Mouse (Mus musculus) forebrain, embryonic 13.5 days (tissue): Measurements from ENCODE around the gene Cdkn1b. TPM values are rescaled to one million over a fixed set of nuclear protein-coding genes. Genes with fewer than 3 reads are reported as not detected.

ENCODE experiments used
- ATAC-seq: fragments of 200-750 bp; cut with Nextera tagmentation; 2 replicates; pipeline ENCODE4 v1.8.0; 2017
- H3K27ac ChIP-seq: fragments of 300-500 bp; sonication (generic); 2 replicates; pipeline ENCODE4 v1.5.1; 2015; ENCODE audit warnings: inconsistent platforms, mild to moderate bottlenecking, moderate library complexity
- H3K27me3 ChIP-seq: fragments of 300-500 bp; sonication (generic); 2 replicates; pipeline ENCODE4 v1.6.1; 2015; ENCODE audit warnings: mild to moderate bottlenecking, inconsistent platforms
- H3K36me3 ChIP-seq: fragments of 300-500 bp; sonication (generic); 2 replicates; pipeline ENCODE4 v1.6.1; 2015; ENCODE audit warnings: mild to moderate bottlenecking, inconsistent platforms; ENCODE audit not compliant: poor library complexity, severe bottlenecking
- H3K4me1 ChIP-seq: fragments of 300-500 bp; sonication (generic); 2 replicates; pipeline ENCODE4 v1.6.1; 2015; ENCODE audit warnings: inconsistent platforms
- H3K4me2 ChIP-seq: fragments of 300-500 bp; sonication (generic); 2 replicates; pipeline ENCODE4 v1.6.1; 2015; ENCODE audit warnings: inconsistent platforms, mild to moderate bottlenecking, moderate library complexity
- H3K4me3 ChIP-seq: fragments of 300-500 bp; sonication (generic); 2 replicates; pipeline ENCODE4 v1.5.1; 2015; ENCODE audit warnings: mild to moderate bottlenecking, inconsistent platforms
- H3K9ac ChIP-seq: fragments of 300-500 bp; sonication (generic); 2 replicates; pipeline ENCODE4 v1.6.1; 2015; ENCODE audit warnings: mild to moderate bottlenecking, inconsistent platforms
- H3K9me3 ChIP-seq: fragments of 300-500 bp; sonication (generic); replicated peaks from 2 replicates; pipeline ENCODE4 v1.6.1; 2016; ENCODE audit warnings: inconsistent platforms
- WGBS: fragments of 180-500 bp; shearing (Covaris S2); methylation state at CpG from one replicate; pipeline ENCODE4 v1.1.7; 2015; 5-methylcytosine and 5-hydroxymethylcytosine counted together
- polyA plus RNA-seq: library from polyadenylated mRNA; unstranded; fragments of >200 nt; fragmentation: Nextera tagmentation; extraction: Ambion mirVana; gene quantifications from 2 replicates; pipeline ENCODE4 v1.2.1, GENCODE M21; 2015

Gene Cdkn1b
- polyA plus RNA-seq, 1 experiment from 2014 or later: 58.5 TPM

- no peaks in the 10 kb centered on the region for H3K9me3 ChIP-seq
- WGBS: 72% methylated on average over 1 of the region's 1 CpGs
Measured at GRCm38 (mm10) chr6:134905811-134906210, 14.4 kb upstream of the Cdkn1b start.

GRCm38 (mm10) chr6:134914523-134914922 lies 5.7 kb upstream of the Cdkn1b start:
- 92% methylated on average over 5 of the region's 5 CpGs for WGBS
- H3K4me1 ChIP-seq: peaks cover 20% of the 10 kb centered on the region
- no peak for ATAC-seq

More at GRCm38 (mm10) chr6:134905811-134906210, 14.4 kb upstream of the Cdkn1b start:
- no peak for ATAC-seq
- Histone ChIP-seq H3K36me3 (no peaks in the 10 kb centered on the region), H3K4me1 (no peaks in the 10 kb centered on the region), H3K27ac (no peak overlapping the region), H3K9ac (no peak overlapping the region), H3K4me3 (no peak overlapping the region), H3K4me2 (no peak overlapping the region), H3K27me3 (no peaks in the 10 kb centered on the region)

DNA sequence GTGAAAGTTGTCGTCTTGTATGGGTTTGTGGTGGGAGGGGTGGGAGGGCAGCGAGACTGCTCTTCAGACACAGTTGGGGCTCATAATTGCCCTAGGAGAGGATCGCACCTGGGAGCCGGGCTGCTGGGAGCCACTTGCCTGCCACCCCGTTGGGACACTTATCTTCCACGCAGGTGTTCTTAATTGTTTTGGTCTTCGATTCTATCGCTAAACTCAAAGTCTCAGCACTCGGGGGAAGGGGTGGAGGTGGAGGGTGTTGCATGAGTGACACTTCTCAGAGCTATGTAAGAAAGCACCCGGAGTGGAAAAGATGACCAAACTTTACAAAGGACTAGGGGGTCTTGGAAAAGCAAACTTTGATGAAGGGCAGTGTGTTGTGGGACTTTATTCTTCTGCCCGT lies 3.6 kb upstream of the Cdkn1b start:
- Histone ChIP-seq H3K27me3 (no peaks in the 10 kb centered on the region), H3K9ac (peak overlapping the region; percentile 60), H3K4me3 (peak overlapping the region; percentile 39), H3K9me3 (no peaks in the 10 kb centered on the region), H3K4me1 (peaks cover 23% of the 10 kb centered on the region), H3K36me3 (no peaks in the 10 kb centered on the region), H3K27ac (no peak overlapping the region), H3K4me2 (peak overlapping the region; percentile 66)
- WGBS: 0% methylated on average over 11 of the region's 11 CpGs
- no peak for ATAC-seq

More at GRCm38 (mm10) chr6:134914523-134914922, 5.7 kb upstream of the Cdkn1b start:
- Histone ChIP-seq H3K9ac (no peak overlapping the region), H3K27me3 (no peaks in the 10 kb centered on the region), H3K4me3 (no peak overlapping the region), H3K36me3 (no peaks in the 10 kb centered on the region), H3K27ac (no peak overlapping the region), H3K4me2 (no peak overlapping the region), H3K9me3 (no peaks in the 10 kb centered on the region)

- peak overlapping the region; percentile 39 for H3K4me3 ChIP-seq
- peak overlapping the region; percentile 66 for H3K4me2 ChIP-seq
- 1% methylated on average over 11 of the region's 11 CpGs for WGBS
- no peaks in the 10 kb centered on the region for H3K27me3 ChIP-seq
- H3K27ac ChIP-seq: no peak overlapping the region
- H3K4me1 ChIP-seq: peaks cover 27% of the 10 kb centered on the region
- no peaks in the 10 kb centered on the region for H3K9me3 ChIP-seq
- peaks cover 2% of the 10 kb centered on the region; the same call in 1 of the 2 replicates for H3K36me3 ChIP-seq
- no peak for ATAC-seq
- peak overlapping the region; percentile 60 for H3K9ac ChIP-seq
Measured at GRCm38 (mm10) chr6:134917087-134917486, 3.1 kb upstream of the Cdkn1b start.

GRCm38 (mm10) chr6:134918769-134919168 lies 1.4 kb upstream of the Cdkn1b start:
- no peaks in the 10 kb centered on the region for H3K9me3 ChIP-seq
- ATAC-seq: no peak
- H3K9ac ChIP-seq: no peak overlapping the region
- H3K27ac ChIP-seq: no peak overlapping the region
- H3K4me1 ChIP-seq: peaks cover 39% of the 10 kb centered on the region
- no peak overlapping the region; the same call in 1 of the 2 replicates for H3K4me3 ChIP-seq
- peak overlapping the region; percentile 85 for H3K4me2 ChIP-seq
- no peaks in the 10 kb centered on the region for H3K27me3 ChIP-seq
- H3K36me3 ChIP-seq: peaks cover 3% of the 10 kb centered on the region; the same call in 1 of the 2 replicates
- WGBS: 91% methylated on average over 10 of the region's 10 CpGs

DNA sequence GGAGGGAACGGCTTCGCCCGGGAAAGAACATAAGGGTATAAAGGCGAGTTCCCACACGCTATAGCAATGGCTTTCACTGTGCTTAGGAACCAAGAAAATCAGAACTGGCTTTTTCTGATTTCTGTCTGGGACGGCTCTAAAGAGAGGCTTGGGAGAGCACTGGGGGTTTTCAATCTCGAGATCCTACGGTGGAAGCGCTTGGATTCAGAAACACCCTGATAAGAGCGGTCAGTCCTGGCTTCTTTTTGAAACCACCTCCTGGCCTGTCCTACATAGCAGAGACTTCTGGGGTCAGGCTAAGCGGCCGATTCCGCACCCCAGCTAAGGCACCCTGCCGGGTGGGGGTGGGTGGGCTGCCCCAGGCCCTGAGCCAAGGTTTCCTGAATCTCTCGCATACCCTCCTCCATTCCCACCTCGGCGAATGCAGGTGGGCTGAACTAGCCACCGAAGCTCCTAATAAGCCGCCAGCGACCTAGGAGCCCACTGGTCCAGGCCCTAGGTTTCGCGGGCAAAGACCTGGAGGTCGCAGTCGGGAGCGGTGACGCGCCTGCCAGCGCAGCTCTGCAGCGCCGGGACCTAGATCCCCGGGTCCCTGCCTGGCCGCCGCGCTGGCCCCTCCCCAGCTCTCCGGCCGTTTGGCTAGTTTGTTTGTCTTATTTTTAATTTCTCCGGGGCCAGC lies 551 bp upstream of the Cdkn1b start:
- peaks cover 6% of the 10 kb centered on the region; the same call in 1 of the 2 replicates for H3K36me3 ChIP-seq
- no peaks in the 10 kb centered on the region for H3K27me3 ChIP-seq
- WGBS: 1% methylated on average over 37 of the region's 37 CpGs
- peak; percentile 65 for ATAC-seq
- H3K4me2 ChIP-seq: peak overlapping the region; percentile 85
- peak overlapping the region; percentile 72 for H3K4me3 ChIP-seq
- peak overlapping the region; percentile 98 for H3K27ac ChIP-seq
- peak overlapping the region; percentile 92 for H3K9ac ChIP-seq
- no peaks in the 10 kb centered on the region for H3K9me3 ChIP-seq
- peaks cover 47% of the 10 kb centered on the region for H3K4me1 ChIP-seq

DNA sequence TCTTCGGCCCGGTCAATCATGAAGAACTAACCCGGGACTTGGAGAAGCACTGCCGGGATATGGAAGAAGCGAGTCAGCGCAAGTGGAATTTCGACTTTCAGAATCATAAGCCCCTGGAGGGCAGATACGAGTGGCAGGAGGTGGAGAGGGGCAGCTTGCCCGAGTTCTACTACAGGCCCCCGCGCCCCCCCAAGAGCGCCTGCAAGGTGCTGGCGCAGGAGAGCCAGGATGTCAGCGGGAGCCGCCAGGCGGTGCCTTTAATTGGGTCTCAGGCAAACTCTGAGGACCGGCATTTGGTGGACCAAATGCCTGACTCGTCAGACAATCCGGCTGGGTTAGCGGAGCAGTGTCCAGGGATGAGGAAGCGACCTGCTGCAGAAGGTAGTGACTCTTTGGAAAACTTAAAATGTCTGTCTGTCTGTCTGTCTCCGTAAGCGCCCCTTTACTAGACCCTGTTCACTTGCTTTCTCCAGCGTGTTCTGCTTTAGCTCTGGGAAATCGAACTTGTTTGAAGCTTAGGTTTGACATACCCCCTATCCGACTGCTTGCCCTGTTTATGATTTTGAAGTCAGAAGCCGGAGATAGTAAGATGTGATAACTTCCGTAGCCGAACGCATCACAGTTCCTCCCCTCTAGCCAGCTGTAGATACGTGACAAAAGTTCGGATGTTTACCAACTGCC lies 953 bp downstream of the Cdkn1b start:
- H3K36me3 ChIP-seq: peaks cover 6% of the 10 kb centered on the region; the same call in 1 of the 2 replicates
- peaks cover 55% of the 10 kb centered on the region for H3K4me1 ChIP-seq
- H3K27ac ChIP-seq: peak overlapping the region; percentile 98
- H3K4me2 ChIP-seq: peak overlapping the region; percentile 85
- 0% methylated on average over 32 of the region's 32 CpGs for WGBS
- H3K9ac ChIP-seq: peak overlapping the region; percentile 92
- H3K9me3 ChIP-seq: no peaks in the 10 kb centered on the region
- H3K4me3 ChIP-seq: peak overlapping the region; percentile 72
- H3K27me3 ChIP-seq: no peaks in the 10 kb centered on the region
- ATAC-seq: no peak

DNA sequence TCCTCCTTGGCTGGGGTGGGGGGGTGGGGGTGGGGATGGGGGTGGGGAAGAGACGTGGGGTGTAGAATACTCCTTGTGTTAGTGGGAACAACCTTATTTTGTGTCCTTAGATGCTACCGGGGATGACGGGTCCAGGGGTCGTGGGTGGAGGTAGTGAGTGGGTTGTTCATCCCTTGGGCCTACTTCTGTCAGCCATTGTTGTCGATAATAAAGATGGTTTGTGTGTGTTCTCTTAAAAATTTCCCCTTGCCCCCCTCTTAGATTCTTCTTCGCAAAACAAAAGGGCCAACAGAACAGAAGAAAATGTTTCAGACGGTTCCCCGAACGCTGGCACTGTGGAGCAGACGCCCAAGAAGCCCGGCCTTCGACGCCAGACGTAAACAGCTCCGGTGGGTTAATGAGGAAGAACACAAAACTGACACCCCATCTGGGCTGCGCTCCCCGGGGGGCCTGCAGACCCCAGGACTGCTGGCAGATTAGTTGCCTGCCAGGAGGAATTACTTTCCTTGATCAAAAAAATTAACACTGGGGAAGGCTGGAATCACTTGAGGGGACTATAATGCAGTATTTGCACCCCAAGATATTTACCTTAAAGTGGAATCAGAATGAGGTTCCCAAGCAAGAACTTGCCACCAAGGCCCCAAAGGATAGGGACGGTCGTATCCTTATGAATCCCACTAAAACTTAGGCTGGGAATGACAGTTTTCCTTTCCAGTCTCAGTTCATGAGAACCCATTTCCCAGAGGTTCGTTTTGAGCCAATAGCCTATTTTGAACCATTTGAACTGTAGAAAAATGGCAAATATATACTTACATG lies 1.7 kb downstream of the Cdkn1b start:
- peak overlapping the region; percentile 98 for H3K27ac ChIP-seq
- no peaks in the 10 kb centered on the region for H3K9me3 ChIP-seq
- no peak for ATAC-seq
- peak overlapping the region; percentile 92 for H3K9ac ChIP-seq
- H3K4me2 ChIP-seq: peak overlapping the region; percentile 85
- no peaks in the 10 kb centered on the region for H3K27me3 ChIP-seq
- peak overlapping the region; percentile 72 for H3K4me3 ChIP-seq
- H3K4me1 ChIP-seq: peaks cover 56% of the 10 kb centered on the region
- H3K36me3 ChIP-seq: peaks cover 6% of the 10 kb centered on the region; the same call in 1 of the 2 replicates
- WGBS: 3% methylated on average over 20 of the region's 20 CpGs

DNA sequence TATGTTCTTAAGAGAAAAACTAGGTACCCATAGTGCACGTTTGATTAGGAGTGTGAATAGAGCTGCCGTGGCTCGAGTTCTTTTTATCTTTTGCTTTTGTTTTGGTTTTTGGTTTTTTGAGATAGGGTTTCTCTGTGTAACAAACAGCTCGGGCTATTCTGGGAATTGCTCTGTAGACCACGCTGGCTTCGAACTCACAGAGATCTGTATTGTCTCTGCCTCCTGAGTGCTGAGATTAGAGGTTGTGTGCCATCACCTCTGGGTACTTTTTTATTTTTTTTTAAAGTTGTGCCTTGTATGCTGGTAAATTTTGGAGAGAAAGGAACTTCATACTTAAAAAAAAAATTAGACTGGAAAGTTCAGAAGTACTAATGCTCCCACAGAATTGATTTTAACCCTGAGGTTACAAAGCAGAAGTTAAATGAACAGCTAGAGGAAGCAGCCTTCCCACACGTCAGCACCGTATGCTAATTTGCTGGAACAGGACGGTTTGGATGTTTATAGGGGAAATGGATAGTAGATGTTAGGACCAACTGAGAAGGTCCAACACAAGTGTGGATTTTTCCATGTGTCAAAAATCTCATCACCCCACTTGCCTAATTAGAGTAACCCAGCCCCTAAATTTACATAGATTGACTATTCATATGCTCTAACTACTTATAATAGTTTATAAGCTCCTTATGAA lies 2.5 kb downstream of the Cdkn1b start:
- Histone ChIP-seq H3K27me3 (no peaks in the 10 kb centered on the region), H3K4me2 (peak overlapping the region; percentile 85), H3K9ac (peak overlapping the region; percentile 92), H3K4me1 (peaks cover 55% of the 10 kb centered on the region), H3K36me3 (peaks cover 6% of the 10 kb centered on the region; the same call in 1 of the 2 replicates), H3K9me3 (no peaks in the 10 kb centered on the region), H3K4me3 (peak overlapping the region; percentile 72), H3K27ac (peak overlapping the region; percentile 98; the same call in 1 of the 2 replicates)
- no peak for ATAC-seq
- WGBS: 34% methylated on average over 9 of the region's 9 CpGs

DNA sequence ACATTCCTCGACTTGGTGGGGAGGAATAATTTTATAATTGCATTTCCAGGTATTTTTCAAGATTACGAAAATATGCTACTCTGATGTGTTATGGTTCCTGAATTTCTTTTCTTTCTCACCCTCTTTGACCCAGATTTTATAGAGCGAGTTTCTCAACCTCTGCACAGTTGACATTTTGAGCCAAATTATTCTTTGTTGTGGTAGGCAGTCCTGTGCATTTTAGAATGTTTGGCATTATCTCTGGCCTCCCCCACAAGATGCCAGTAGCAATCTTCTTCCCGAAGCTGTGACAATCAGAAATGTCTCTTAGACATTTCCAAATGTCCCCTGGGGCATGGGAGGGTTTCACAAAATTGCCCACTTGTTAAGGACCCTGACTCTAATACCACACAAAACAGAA lies 3.5 kb downstream of the Cdkn1b start:
- peaks cover 58% of the 10 kb centered on the region for H3K4me1 ChIP-seq
- no peaks in the 10 kb centered on the region for H3K27me3 ChIP-seq
- no peak overlapping the region for H3K27ac ChIP-seq
- peak overlapping the region; percentile 56 for H3K9ac ChIP-seq
- no peaks in the 10 kb centered on the region for H3K9me3 ChIP-seq
- no peak for ATAC-seq
- H3K4me3 ChIP-seq: peak overlapping the region; percentile 72
- H3K4me2 ChIP-seq: peak overlapping the region; percentile 62
- 68% methylated on average over 4 of the region's 4 CpGs for WGBS
- peaks cover 6% of the 10 kb centered on the region; the same call in 1 of the 2 replicates for H3K36me3 ChIP-seq

- WGBS: 75% methylated on average over 3 of the region's 3 CpGs
- no peak for ATAC-seq
Measured at GRCm38 (mm10) chr6:134924262-134924661, 4.1 kb downstream of the Cdkn1b start.

More at GRCm38 (mm10) chr6:134924262-134924661, 4.1 kb downstream of the Cdkn1b start:
- Histone ChIP-seq H3K4me3 (peak overlapping the region; percentile 20), H3K27ac (no peak overlapping the region), H3K27me3 (no peaks in the 10 kb centered on the region), H3K9me3 (no peaks in the 10 kb centered on the region), H3K4me2 (peak overlapping the region; percentile 47), H3K9ac (no peak overlapping the region), H3K36me3 (peaks cover 6% of the 10 kb centered on the region; the same call in 1 of the 2 replicates), H3K4me1 (peaks cover 57% of the 10 kb centered on the region)
